Mouse (Mus musculus) ES-Bruce4 (cell line): ENCODE data around the gene Tex26.

Experiments
- CTCF ChIP-seq: IDR thresholded peaks from one replicate; pipeline ENCODE4 v1.8.1; 2011; ENCODE audit warnings: low read depth, low read length
- EP300 ChIP-seq: IDR thresholded peaks from 2 replicates; pipeline ENCODE4 v1.6.1; 2011; ENCODE audit warnings: low read depth, low read length; ENCODE audit not compliant: insufficient read depth
- POLR2A ChIP-seq: IDR thresholded peaks from one replicate; pipeline ENCODE4 v1.8.1; 2011; ENCODE audit warnings: low read length; ENCODE audit not compliant: insufficient read depth

- no peak for TF ChIP-seq CTCF
- TF ChIP-seq POLR2A, result no peak
- no peak for TF ChIP-seq EP300
These were observed 12.9 kb upstream of the Tex26 start for GRCm38 (mm10) chr5:149426525-149426924.
